Mouse (Mus musculus) R1 (cell line): ENCODE results near the gene Gmds.
A peak's percentile ranks its signal among the peaks of the same experiment; 100 is the strongest.

Source experiments
- DNase-seq: peaks from one replicate; pipeline ENCODE4 v3.0.0-alpha.2; 2018; ENCODE audit warnings: low read depth, low spot score

Gene Gmds

DNA sequence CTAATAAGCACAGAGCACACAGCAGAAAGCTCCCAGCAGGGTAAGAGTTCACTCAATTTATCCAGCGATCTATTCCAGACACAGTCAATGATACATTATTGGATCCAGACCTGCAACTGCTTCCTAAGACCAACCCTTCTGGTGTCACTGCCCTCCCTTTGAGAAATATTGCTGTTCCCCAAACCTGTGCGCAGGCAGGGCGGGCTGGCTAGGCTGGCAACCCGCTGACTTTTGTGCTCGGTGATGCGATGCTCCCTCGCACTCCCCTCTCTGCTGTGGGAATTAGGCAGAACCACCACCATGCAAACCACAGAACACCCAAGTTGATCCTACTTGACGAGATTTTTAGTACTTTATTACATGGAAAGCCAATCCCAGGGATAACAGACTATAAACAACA lies 304.4 kb downstream of the Gmds start:
- DNase-seq, result no peak

DNA sequence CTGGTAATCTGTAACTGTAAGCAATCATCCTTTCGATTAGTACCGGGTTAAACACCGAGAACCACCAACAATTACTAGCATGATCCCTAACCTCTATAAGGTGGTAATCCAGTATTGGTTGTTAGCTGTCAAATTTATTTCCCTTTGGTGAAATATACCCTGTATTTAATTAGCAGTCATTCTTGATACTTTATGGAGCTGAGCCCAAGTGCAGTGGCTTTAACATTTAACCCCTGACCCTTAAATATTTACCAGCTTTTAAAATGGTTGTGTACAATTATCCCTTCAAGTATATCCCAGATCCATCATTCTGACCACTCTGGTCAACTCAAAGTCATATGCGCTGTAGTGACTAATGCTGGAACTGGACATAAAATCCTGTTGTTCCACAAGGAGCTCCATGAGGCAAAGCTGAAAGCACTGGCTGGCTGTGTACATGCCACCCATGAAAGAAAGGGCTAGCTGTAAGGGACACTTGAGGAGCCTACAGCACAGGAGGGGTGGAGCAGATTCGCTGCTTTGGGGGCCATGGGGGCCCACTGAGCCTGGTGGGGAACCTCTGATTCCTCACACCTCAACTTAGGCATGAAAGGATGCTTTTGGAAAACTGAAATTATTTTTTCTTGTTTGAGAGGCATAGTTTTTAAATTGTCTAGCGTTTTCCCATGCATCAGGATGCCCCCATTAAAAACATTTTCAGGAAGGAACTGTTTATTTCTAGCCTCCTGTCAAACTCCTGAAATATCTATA lies 312.1 kb downstream of the Gmds start:
- DNase-seq, result no peak

- DNase-seq, result no peak
Observed at GRCm38 (mm10) chr13:32024822-32025221, 313.7 kb downstream of the Gmds start.

- no peak for DNase-seq
Observed at GRCm38 (mm10) chr13:32020455-32021249, 317.9 kb downstream of the Gmds start.

- no peak for DNase-seq
Observed at GRCm38 (mm10) chr13:32019256-32019620, 319.3 kb downstream of the Gmds start.

DNA sequence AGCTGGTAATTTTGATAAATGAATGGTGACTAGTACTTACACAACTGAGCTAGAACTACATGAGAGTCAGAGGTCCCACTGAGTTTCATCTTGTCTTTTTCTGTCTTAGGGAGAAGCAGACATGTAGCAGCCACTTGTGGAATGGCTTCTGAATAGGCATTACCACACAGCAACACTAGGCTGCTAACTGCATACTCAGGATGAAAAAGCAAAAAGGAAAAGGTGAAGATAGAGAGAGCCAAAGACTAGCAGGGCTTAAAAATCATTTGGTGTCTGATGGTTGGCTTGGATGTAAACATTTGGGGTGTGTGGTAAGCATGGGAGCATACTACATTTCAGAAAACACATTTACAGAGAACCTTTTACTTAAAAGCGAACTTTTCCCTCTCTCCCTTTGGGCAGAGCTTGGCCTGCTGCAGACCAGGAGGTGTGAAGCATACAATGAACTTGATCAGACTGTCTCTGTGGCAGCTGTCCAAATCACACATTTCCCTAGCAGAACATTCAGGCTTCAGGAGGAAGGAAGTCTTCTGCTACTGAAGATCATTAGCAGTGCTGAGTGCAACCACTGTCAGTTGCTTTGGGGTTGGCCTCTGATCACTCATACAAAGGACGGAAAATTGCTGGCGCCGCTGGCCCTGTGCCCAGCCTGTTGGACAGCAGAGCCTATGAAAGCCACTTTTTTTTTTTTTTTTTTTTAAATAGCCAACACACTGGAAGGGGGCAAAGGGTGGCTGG lies 319.9 kb downstream of the Gmds start:
- no peak for DNase-seq

DNA sequence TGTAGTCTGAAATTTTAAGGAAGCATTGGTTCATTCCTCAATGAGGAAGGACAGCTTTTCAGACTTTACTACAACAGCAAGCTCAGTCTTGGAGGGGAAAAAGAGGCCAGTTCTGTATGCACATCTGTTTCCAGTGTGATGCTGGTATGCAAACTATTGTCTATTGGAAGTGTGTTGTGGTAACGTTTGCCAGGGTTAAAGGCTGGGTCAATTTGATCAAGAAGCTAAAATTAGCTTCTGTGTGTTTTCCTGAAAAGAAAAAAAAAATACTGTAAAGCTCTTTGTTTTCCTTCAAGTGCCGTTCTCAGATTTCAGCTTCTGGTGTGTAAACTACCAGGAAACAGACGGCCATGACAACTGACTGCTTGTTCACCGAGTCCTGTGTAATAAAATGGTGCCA lies 329.7 kb downstream of the Gmds start:
- DNase-seq, result peak; percentile 8

DNA sequence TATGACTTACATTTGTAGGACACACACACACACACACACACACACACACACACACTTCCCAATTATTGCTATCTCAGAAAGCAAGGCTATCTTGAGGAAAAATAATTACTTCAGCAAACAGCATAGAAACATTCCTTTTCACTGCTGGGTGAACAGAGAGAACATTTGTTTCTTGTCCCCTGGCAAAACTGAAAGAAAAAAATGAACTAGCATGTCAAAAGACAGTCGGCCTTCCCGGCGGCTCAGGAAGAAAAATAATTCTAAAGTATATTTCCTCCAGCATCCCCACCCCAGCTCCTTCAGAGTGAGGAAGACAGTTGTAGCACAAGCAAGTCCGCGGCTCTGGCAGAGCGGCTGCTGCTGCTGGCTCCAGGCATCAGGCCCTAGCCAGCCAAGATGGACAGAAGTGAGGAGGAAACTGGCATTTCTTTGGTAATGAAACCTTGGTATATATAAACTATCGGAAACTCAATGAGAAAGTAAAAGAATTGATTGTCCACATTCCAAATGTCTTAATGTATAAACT lies 330.4 kb downstream of the Gmds start:
- no peak for DNase-seq

- no peak for DNase-seq
Observed at GRCm38 (mm10) chr13:31993391-31993790, 345.1 kb downstream of the Gmds start.

DNA sequence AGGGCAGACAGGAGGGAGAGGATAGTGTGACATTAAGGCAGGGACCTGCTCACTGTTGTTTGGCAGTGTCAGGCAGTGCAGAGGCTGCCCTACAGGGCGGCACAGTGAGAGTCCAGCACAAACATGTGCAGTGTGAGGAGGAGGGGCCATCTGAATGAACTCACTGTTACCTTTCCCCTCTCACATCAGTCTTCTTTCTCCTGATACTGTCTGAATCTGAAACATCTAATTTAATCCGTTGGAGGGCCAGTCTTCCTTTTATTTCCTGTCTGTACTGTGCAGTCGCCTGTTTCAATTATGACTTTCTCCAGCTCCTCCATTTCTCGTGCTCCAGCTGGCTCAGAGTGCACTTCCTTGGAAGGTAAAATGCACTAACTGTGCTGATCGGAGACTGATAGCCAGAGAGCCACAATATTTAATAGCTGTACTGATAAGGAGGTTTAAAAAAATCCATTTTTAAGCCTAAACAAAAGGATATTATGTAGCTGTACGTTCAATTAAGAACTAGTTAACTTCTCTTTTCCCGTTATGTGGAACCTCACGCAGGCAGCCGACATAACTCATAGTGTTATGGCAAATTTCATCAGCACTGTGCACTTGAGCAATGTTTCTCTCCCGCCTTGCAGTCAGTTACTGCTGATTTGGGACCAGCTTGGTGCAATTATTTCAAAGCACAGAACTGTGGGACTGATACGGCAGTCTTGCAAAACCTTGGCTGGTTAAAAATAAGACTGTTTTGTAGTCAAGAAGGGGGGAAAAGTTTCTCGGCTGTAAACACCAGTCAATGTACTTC lies 345.9 kb downstream of the Gmds start:
- no peak for DNase-seq

- no peak for DNase-seq
Observed at GRCm38 (mm10) chr13:31981198-31981597, 357.3 kb downstream of the Gmds start.

- DNase-seq, result no peak
Observed at GRCm38 (mm10) chr13:31978126-31978525, 360.4 kb downstream of the Gmds start.

- DNase-seq, result peak; percentile 51
Observed at GRCm38 (mm10) chr13:31974751-31975479, 363.6 kb downstream of the Gmds start.

GRCm38 (mm10) chr13:31971040-31971501 lies 367.5 kb downstream of the Gmds start:
- no peak for DNase-seq

- DNase-seq, result no peak
Observed at GRCm38 (mm10) chr13:31968272-31968671, 370.3 kb downstream of the Gmds start.

DNA sequence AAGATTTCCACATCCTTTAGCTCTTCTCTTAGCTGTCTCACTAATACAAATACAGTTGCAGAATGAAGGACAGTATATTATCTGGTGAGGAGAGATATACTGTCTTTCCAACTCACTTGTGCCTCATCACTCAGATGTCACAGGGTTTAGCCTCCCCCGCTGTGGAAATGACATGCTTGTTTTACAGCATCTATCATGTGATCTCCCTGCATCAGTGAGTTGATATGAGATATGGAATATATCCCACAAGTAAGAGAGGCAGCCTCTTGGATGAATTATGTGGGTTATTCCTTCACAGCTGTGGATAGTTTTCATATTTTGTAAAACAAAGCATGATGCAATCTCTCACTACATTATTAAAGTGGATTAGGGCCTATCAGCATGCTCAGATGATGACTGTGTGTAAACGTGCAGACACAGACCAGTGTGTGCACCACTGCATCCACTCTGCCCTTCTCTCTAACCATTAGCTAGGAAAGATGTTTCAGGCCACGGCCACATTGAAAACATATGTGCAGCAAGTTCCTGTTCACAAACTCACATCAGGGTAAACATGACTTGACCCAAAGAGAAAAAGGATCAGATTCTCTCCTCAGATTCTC lies 371.5 kb downstream of the Gmds start:
- DNase-seq, result no peak

DNA sequence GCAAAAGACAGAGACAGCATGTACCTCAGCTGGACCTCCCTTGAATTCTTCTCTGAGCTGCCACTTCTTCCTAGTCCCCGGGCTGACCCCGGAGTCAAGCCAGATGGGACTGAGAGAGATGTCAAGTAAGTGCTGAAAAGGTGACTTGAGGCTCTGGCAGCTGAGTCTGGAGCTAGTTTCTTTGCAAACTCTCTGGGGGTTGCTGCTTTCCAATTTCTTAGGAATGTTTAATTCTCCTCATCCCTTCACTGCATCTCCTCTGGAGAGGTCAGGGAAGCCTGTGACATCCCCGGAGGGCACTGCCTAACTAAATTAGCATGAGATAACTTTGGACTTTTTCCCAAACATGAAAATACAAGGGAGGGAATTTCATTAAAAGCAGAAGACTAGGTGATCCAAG lies 378.0 kb downstream of the Gmds start:
- DNase-seq, result no peak

- peak; percentile 18 for DNase-seq
Observed at GRCm38 (mm10) chr13:31958346-31959335, 379.9 kb downstream of the Gmds start.

- peak; percentile 46 for DNase-seq
Observed at GRCm38 (mm10) chr13:31956584-31956983, 382.0 kb downstream of the Gmds start.
